Mouse (Mus musculus): ENCODE results near the gene Kif5c.

Gene Kif5c

DNA sequence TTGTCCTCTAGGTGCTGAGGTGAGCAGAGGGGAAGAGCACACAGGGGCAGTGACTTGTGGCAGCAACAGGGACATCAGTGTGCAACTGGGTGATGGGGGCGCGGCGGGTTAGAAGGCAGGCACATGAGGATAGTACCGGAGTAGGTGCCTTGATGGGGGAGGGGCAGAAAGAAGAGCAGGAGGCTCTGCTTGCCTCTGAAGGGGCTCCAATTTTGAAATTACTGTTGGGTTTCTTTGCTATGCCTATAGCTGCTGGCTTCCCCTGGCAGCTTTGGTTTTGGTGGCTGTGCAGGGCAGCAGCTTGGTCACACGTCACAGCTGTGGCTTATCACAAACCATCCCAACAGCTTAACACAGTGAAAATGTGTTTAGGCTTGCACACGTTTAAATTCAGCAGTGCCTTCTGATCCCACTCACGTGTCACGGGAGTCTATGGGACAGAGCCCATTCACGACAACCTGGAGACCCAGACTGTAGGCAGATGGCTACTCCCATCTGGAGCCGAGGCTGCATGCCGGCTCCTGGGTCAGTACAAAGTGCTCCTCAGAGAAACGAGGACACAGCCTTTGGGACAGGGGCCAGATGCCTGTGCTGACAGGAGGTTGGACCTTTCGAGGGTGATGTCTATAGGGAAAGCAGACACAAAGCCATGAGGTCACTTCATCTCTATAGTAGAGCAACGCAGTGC lies 126.1 kb downstream of the Kif5c start:
- DNase-seq (ENCODE audit: low spot score in 2 of 2), result no peak

DNA sequence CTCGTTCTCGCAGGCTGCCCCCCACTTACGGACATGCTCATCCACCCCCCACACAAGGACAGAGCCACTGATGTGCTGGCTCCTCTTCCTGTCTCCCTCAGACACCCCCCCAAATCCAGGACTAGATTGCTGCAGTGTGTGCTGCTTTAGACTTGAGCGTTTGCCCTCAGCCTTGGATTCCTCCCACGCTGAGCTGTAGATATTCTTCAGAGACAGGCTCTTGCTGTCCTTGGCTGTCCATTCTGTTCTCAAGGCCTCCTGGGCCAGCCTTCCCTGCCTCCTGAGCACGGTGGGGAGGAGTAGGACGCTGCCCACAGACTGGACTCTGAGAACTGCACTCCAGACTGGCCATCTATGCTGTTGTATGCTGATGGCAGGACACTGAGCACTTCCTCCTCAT lies 127.8 kb downstream of the Kif5c start:
- no peak for DNase-seq (ENCODE audit: low spot score in 2 of 2)

DNA sequence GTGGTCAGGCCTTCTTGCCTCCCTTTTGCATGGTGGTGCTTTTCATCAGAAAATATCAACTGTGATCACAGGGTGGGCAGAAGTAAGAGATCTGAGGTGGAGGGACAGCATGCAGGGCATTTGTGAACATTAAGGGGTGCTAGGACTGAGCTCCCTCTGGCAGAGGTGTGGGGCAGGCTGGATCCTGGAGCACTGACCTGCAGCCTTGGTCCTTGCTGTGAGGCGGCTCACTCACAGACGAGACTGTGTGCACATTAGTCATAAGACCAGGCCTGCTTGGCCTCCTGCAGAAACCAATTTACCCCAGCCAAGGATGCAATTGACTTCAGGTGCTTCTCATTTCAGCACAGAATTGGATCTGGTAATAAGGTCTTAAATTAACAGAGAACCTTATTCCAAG lies 128.6 kb downstream of the Kif5c start:
- no peak for DNase-seq (ENCODE audit: low spot score in 2 of 2)

DNA sequence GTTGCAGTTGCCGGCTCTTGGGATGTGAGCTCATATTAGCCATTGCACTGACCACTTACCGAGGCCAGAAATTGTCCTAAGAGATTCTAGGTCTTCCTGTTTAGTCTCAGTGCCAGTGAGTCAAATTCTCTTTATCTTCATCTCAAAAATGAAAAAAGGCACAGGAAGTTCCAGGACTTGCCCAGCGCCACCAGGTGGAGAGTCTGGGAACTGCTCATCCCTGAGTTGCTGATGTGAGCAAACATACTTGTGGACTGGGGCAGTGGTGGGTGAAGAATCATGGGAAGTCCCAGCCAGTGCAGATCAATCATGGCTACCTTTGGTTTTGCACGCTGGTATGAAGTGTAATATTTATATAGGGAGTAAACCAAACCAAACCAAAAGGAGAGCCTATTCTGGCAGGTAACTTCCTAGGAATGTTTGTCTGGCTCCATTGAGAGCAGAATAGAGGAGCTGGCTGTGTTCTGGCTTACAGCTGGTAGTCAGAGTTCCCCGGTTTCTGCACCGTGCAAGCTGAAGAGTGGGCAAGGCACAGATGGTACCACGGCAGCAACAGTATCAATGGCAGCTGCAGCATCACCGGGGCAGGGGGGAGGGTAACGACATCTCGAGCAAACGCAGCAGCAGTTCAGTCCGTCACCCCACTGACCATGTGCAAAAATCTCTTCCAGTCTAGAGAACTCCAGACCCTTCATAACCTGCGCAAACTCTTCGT lies 129.7 kb downstream of the Kif5c start:
- peak; percentile 27 to 61 for DNase-seq (ENCODE audit: low spot score in 2 of 2)

DNA sequence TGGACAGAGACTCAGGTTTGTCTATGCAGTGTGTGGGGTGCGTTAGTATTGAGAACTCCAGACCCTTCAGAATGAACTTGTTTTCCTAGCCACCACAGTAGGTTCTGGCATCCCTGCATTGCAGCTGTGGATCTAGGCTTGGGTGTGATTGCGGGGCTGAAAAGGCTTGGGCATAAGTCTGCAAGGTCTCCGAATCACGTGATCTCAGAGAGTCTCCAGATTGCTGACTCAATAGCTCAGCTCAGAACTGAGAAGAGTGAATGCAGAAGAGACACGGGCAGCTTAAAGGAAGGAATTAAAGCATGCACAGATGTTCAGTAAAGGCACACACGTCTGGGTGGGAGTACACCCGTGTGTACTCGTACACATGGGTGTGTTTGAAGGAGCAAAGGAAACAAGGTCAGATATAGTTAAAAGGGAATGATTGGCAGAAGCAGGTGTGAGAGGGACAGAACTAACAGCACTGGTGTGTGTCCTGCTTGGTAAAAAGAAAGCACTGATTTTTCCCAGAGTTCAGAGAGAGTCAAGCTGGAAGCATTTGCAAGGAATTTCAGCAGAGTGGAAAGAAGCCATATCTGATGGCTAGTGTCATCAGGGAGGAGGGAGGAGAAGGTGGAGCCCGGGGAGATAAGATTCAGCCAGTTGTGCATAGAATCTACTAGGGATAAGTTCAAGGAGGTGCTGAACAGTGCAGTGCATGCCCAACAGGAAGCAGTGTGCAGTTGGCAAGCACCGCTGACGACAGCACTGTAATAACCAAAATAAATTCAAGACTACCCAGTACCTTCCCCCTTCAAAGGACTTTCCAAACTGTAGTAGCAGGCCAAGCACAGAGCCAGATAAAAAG lies 130.9 kb downstream of the Kif5c start:
- no peak for DNase-seq (ENCODE audit: low spot score in 2 of 2)

DNA sequence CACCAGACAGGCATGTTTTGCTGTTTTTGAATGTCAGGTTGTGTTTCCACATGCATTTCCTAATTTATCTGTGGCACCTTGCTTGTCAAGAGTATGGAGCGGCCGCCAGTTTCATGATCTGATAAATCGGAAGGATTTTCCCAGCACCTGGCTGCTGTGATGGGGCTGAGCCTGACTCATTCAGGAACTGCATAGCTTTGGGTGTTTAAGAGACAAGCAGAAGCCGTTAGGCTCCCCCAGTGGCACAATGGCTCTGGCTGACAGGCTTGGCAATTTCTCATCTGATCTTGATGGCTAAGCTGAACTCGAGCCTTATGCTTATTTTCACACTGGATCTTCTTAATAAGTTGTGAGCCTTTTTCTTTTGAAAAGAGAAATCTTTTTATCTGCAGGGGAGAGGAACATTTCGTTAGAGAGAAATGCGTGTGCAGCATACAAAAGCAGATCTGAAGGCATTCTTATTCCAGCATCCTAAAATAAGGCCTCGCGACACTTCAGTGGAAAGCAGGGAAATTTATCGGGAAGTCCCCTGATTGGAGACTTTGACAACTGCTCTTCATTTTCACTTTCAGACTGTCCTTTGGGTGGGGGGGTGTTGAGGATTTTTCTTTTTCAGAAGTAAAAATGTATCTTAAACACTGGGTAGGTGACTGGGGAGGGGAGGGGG lies 132.6 kb downstream of the Kif5c start:
- no peak for DNase-seq (ENCODE audit: low spot score in 2 of 2)

DNA sequence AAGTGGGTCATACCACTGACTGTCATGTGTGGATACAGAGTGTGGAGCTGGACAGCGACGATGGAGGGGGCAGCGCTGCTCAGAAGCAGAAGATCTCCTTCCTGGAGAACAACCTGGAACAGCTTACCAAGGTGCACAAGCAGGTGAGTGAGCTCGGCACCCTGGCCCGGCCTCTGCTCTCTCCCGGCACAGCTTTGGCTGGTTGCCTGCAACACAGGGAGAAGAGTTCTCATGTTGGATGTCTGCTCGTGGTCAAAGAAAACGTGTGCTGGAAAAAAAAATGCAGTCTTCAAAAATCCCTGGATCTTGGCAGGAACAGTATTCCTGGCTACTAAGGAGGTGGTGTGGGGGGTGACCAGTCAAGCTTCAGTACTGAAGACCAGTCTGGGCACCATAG lies 133.1 kb downstream of the Kif5c start:
- no peak for DNase-seq (ENCODE audit: low spot score in 2 of 2)

DNA sequence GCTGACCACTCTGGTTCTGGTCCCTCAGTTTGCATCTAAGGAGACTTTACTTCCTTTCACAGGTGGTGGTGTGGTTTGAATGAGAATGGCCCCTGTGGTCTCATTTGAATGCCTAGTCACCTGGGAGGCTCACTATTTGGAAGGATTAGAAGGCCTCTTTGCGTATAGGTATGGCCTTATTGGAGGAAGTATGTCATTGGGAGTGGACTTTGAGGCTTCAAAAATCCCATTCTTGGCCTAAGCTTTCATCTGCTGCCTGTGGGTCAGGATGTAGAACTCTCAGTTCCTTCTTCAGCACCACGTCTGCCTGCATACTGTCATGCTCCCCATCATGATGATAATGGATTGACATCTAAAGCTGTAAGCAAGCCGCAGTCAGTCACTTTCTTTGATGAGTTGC lies 134.0 kb downstream of the Kif5c start:
- DNase-seq (ENCODE audit: low spot score in 2 of 2), result no peak

DNA sequence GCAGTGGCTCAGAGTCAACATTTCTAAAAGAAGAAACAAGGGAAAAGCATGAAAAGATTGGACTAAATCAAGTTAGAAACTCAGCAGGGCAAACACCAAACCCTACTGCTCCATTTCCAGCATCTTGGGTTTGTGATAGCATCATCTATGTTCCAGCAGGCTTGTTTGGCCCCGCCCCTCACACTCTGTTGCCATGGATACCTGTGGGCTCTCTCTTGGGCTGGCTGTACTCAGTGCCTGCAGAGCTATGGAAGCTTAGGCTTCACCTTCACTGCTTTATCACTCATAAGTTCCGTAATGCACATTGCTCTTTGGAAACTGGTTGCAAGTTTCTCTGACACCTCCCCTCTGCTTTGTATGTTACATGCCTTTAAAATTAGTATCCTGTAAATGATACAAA lies 136.0 kb downstream of the Kif5c start:
- peak in 1 of 2 experiments; percentile 22 for DNase-seq (ENCODE audit: low spot score in 2 of 2)

DNA sequence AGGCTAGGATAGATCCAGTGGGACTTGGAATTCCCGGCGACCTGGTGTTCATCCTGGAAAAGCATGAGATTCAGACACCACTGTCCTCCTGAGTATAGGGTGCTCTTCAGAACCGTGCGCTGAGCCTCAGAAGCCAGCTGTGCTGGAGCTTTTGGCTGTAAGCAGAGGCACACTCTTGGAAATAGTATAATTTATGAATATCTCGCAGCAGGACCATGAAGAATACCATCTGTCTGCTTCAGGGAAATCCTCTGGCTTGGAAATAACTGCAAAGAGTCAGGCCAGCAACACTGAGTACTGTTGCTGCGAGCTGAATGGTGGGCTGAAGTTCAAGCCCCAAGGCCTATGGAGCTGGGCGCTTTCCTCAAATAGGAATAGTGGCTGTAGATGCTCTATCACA lies 138.5 kb downstream of the Kif5c start:
- DNase-seq (ENCODE audit: low spot score in 2 of 2), result no peak

DNA sequence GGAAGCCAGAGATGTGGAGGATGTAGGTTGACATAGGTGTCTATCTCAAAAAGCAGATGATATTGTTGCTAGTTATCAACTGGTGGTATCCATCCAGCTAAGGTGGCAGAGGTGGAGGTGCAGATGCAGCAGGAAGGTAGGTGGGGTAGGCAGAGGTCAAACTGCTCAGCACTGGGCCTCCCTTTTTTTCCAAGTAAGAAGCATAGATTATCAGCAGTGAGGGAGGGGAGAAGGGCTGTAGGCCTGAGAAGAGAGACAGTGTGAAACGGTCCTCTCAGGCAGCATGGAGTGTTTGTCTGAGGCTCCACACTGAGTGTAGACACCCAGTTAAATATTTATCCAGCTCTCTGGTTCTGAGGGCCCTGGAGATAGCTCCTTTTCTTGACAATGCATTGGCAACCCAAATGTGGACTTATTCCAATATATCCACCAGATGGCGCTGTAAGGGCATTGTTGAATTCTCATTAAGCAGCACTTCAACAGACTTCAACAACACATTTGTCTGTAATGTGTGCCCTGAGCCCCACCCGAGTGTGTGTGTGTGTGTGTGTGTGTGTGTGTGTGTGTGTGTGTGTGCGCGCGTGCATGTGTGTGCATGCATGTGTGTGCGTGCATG lies 145.3 kb downstream of the Kif5c start:
- DNase-seq (ENCODE audit: low spot score in 2 of 2), result peak; percentile 22 to 66

DNA sequence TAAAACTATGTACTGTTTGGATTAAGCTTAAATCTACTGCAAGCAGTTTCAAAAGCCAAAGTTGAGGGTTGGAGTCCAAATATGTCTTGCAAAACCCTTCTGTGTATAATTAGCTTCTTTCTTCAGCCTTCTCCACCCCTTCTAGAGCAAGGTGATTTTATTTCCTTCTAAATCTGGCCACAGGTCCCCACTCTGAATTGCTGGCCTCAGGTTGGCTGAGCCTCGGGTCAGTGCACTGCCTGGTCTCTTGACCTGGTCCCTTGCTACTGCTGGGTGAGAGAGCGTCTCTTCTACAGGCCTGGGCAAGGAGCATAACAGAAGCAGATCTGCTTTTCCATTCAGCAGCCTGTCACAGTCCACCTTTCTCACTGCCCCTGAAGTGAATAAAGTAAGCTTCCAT lies 149.8 kb downstream of the Kif5c start:
- DNase-seq (ENCODE audit: low spot score in 2 of 2), result no peak

DNA sequence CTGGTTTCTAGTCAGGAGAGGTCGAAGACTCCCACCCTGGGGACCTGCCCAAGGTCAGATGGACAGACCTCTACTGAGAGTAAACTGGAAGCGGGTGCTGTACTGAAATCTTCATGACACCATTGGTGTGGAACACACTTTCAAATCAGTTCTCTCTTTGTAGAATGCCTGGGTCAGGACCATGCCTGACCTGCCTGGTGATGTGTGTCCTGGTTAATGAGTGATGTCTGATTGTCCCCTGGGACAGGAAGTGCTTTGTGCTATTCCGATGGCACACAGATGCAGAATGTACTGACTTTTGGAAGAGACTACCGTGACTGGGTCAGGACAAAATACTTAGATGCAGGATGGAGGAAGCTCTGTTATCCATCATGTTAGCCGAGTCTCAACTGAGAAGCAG lies 151.3 kb downstream of the Kif5c start:
- no peak for DNase-seq (ENCODE audit: low spot score in 2 of 2)

DNA sequence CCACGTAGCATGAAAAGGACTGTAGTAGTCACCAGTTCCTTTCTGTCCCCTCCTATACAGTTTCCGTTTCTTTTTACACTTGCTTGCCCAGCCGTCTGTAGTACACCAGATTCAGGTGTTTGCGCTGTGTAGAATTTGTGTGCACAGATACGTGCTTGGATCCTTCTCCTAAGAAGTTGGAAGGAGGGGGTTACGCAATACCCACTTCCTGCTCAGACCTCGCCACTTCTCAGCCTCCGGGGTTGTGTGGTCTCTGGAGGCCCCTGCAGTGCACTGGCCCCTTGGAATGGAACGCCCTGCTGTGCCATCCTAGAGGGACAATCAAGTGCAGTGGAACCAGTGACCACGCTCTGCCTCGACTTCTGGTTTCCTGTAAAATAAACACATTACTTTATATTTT lies 152.1 kb downstream of the Kif5c start:
- peak in 1 of 2 experiments; percentile 15 for DNase-seq (ENCODE audit: low spot score in 2 of 2)

DNA sequence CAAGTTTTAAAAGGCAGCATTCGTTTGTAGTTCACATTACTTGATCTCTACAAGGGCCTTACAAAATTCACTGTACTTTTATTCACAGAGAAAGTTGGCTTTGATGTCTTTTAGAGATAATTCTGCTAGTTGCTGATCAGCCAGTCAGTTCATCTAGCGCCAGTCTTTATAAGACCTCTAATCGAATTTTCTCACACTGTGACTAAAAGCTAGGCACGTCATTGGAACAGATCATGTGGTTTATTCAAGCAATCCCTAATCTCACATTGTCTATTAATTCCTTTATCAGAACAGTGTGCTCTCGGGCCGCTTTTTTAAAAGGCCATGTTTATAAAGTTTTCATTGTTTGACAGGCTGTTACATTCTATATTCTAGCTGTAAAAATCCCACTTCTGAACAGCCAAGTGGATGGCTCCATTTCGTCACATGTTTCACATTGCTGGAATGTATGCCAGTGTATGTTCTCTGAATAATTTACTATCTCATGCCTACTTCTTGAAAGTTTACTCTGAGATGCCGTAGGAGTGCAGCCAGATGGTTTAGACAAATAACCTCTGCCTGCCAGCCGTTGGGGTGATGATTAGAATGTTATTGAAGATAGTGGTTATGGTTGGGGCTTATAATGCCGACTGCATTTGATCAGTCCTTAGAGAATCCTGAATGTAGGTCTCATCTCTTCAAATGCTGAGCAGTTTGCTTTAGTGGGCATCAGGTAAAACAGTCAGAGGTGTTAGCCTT lies 154.3 kb downstream of the Kif5c start:
- DNase-seq (ENCODE audit: low spot score in 2 of 2), result no peak

DNA sequence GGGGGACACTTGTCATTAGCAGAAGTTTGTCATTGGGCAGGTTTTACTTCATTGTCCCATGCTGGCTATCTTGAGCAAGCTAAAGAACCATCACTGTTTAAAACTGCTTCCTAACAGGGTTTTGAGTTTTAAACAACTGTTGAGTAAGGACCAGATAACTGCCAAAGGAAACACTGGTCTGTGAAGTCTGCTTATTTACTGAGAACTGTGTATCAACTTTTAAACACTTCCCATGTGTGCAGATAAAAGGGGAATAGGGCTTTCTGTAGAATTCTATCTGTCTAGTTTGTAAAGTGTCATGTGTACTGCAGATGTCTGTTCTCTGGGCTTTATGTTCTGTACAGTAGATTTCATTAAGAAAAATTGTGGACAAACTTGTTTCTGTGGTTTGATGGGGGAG lies 155.1 kb downstream of the Kif5c start:
- no peak for DNase-seq (ENCODE audit: low spot score in 2 of 2)

DNA sequence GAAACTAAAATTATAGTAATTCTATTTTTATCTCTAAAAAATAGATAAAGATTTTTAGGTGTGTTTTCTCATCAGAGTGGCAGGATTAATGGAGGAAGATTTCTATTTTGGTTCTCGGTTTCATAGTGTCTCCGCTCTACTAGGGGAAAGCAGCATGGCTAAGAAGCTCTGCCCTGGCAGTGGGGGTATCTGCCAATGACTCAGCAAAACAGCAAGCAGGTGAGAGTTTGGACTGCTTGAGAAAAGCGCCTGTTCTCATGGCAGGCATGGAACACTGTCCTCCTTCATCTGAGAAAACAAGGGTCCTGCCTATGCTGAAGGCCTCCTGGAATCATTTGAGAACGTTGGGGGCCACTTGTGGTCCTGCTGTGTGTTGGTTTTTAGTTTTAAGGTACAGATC lies 156.1 kb downstream of the Kif5c start:
- no peak for DNase-seq (ENCODE audit: low spot score in 2 of 2)

DNA sequence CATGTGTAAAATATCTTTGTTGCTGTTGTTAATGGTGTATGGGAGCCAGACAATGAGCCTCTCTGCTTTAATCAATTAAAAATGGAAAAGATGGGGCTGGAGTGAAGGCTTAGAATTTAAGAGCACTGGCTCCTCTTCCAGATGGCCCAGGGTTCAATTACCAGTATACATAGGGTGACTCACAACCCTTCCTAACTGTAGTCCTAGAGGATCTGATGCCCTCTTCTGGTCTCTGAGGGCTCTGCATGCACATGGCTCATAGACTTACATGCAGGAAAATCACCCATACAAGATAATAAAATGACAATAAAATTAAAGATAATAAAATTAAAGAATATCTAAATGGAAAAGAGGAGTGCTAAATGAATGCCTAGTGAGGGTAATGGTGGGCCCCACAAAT lies 156.6 kb downstream of the Kif5c start:
- DNase-seq (ENCODE audit: low spot score in 2 of 2), result no peak

DNA sequence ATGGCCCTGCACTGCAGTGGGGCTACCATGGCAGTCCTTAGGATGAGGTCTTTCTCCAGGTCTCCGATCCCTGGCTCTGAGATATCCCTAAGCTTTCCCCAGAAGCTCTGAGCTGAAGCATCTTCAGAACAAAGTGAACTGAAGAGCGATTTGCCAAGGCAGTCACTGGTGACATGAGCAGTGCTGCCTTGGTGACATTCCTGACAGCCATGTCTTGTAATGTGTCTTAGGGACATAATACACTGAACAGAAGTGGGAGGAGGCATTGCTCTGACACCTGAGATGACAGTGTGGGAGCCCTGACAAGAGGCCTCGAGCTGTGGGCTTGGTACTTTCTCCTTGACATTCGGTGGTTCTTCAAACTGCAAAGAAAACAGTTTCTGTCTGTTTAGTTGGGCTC lies 157.3 kb downstream of the Kif5c start:
- no peak for DNase-seq (ENCODE audit: low spot score in 2 of 2)

DNA sequence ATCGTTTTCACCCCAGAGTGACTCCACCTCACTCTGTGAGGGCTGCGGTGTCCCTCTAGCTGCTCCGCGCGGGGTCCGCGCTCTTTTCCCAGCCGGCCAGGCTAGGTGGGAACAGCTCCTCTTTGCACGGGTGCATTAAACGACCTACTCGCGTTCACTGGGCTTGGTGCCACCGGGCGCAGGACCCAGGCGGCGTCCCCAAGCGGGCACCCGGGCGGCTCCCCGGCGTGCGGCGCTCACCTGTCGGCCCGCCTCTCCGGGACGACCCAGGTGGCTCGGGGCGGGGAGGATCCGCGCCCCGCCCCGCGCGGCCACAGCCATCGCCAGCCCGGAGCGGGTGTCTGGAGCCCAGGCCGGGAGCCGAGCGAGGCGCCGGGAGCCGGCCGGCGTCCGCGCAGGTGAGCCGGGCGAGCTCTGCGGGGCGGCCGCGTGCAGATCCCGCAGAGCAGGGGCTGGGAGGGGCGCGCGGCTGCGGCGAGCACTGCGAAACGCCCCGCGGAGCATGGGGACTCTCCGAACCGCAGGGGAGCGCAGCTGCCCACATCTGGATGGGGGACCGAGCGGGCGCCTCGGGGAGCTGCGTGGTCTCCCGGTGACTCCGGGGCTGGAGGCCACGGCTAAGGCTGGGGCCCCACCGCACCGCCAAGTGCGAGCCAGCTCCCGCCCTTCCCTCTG lies 168.4 kb downstream of the Kif5c start, which contains the start of gene Lypd6b:
Lypd6b (plus strand) TSS at position 313 of the 675 bp plus-strand sequence.
- DNase-seq (ENCODE audit: low spot score in 2 of 2), result no peak
